Mouse (Mus musculus): Measurements from ENCODE around the gene Cep72. TPM values are rescaled to one million over a fixed set of nuclear protein-coding genes. Genes with fewer than 3 reads are reported as not detected.

Gene Cep72
- 1 to 10 TPM; 5.3 to 9.4 TPM for polyA plus RNA-seq (2017; shearing (Covaris generic))

DNA sequence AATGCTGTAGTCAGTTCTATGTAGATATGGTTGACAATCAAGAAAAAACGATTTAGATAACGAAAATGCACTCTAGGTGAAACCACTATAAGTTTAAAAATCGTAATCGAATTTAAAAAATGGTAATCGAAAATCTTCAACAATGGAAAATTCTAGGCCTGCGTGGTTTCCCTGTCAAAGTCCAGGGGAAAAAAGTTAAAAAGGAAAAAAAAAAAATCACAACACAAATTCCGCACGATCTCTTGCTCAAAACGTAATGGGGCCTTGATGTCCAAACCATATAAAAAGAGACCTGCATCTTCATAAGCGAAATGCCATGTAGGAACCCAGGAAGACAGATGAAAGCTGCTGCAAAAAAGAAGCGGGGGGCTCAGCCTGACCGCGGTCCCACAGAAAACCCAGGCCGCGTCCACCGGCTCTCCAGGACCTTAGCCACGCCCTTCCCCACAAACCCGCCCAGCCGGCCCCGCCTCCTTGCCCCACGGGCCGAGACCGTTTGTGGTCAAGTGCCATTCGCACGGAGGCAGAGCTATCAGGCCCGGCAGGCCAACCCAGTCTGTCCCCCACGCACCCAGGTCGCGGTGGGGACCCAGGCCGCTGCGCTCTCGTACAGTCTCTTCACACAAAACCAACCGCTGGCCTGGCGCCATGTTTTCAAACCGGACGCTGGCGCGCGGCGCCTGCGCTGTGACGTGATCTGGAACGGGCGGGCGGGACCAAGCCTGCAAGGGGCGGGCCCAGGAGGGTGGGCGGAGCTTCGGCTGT lies at the start of gene Cep72:
Gene Cep72, minus strand, starts transcription at position 687 of the 765 bp plus-strand sequence.

DNA sequence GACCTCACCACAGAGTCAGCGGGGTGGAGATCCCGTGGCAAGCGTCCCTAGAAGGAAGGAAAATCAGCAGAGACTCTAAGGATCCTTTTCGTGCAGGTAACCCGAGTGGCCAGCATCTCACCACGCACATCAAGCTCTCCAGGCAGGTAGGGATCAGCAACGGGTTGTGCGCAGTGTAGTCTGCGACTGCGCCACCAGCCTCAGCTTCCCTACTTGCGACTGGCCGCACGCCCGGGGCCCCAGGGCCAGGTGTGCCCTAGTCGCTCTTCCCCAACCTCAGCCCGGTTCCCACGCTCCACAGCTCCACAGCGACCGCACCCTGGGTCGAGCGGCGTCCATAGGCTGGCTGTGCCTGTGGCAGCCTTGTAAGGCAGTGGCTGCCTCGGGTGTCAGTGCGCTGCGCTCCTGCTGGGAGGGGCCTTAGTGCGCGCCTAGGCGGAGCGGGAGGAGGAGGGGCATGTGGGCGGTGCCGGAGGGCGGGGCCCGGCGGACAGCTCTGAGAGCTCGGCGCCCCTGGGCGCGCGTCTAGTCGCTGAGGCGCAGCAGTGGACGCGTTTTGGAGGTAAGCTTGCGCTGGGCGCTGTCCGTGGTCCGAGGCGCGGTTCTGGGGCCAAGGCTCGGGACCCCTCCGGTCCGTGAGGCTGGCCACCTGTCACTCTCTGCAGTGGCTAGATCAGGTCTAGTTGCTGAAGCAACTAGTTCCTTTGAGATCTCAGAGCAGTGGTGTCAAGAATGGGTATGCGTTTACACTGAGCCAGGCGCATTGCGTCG lies 53.0 kb downstream of the Cep72 start, which contains the start of gene Tppp:
Gene Tppp, plus strand, starts transcription at position 460 of the 771 bp plus-strand sequence.

Other genes starting within 250 kb of the Cep72 start
- gene Nkd2, start 214.7 kb downstream of the Cep72 start, polyA plus RNA-seq (2017; shearing (Covaris generic)), result 1 to 10 TPM in 1 of 2 experiments, under 1 TPM in 1; 0.17 to 3.0 TPM
- 1 to 10 TPM; 2.1 to 2.2 TPM for gene Trip13, start 124.5 kb downstream of the Cep72 start, polyA plus RNA-seq (2017; shearing (Covaris generic))
- gene Brd9, start 124.5 kb downstream of the Cep72 start, polyA plus RNA-seq (2017; shearing (Covaris generic)), result 10 to 100 TPM; 61.6 to 76.1 TPM
- under 1 TPM; 0.12 to 0.37 TPM for gene Zdhhc11, start 98.4 kb downstream of the Cep72 start, polyA plus RNA-seq (2017; shearing (Covaris generic))
- under 1 TPM in 1 of 2 experiments, not detected in 1; 0.29 TPM for gene Tppp, start 52.9 kb downstream of the Cep72 start, polyA plus RNA-seq (2017; shearing (Covaris generic))
- under 1 TPM; 0.12 to 0.80 TPM for gene Slc9a3, start 59.2 kb upstream of the Cep72 start, polyA plus RNA-seq (2017; shearing (Covaris generic))
- 10 to 100 TPM; 82.4 to 88.8 TPM for gene Exoc3, start 146.4 kb upstream of the Cep72 start, polyA plus RNA-seq (2017; shearing (Covaris generic))
- under 1 TPM; 0.20 to 0.89 TPM for gene Ahrr, start 230.0 kb upstream of the Cep72 start, polyA plus RNA-seq (2017; shearing (Covaris generic))

Data from inflammation-experienced regulatory T-cells (primary cell).